In genomic region chr4:114533894-114534754, GRCm38 (mm10) we compare ENCODE assay signal across 11 mouse cellular contexts.
A peak's percentile ranks its signal among the peaks of the same experiment; 100 is the strongest.
DNase-seq lines count a peak whose midpoint lies in the region; ATAC-seq and TF ChIP-seq lines count a peak whose summit lies in the region.
"Had no signal": no experiment of that assay in that cellular context is flagged by ENCODE, and none has a peak within 500 bp of the region (broad histone marks: within the 10 kb centered on the region; RNA-seq: fewer than 3 reads in every experiment).

No protein-coding gene starts in this region.

- H3K4me3 ChIP-seq in midbrain, postnatal 0 days (ENCODE audit: low read depth, low read length) = no peak overlapping the region
- no peak overlapping the region for H3K4me3 ChIP-seq in midbrain, embryonic 15.5 days
- H3K4me3 ChIP-seq in brown adipose tissue, adult 24 weeks (ENCODE audit: insufficient read depth, low read depth, low read length) = no peak overlapping the region
- no peak overlapping the region for H3K4me3 ChIP-seq in heart, embryonic 14.5 days (ENCODE audit: control insufficient read depth in 1 of 2, insufficient read depth in 1 of 2, low read depth in 1 of 2, low read length in 2 of 2)
- H3K4me3 ChIP-seq: myocyte had no signal

- 88% methylated on average over 4 of the region's 4 CpGs for WGBS in midbrain, postnatal 0 days
- WGBS in midbrain, embryonic 15.5 days = 82% methylated on average over 4 of the region's 4 CpGs
- 62% methylated on average over 4 of the region's 4 CpGs for WGBS in heart, embryonic 14.5 days

- H3K27me3 ChIP-seq in midbrain, postnatal 0 days (ENCODE audit: insufficient read depth, low read length) = no peaks in the 10 kb centered on the region
- H3K27me3 ChIP-seq in midbrain, embryonic 15.5 days (replicated peaks) = no peaks in the 10 kb centered on the region
- peaks cover 4% of the 10 kb centered on the region; the same call in 1 of the 2 replicates for H3K27me3 ChIP-seq in heart, embryonic 14.5 days (ENCODE audit: control insufficient read depth, insufficient read depth, low read length)

- H3K36me3 ChIP-seq in midbrain, postnatal 0 days (ENCODE audit: insufficient read depth, low read length) = no peaks in the 10 kb centered on the region
- no peaks in the 10 kb centered on the region for H3K36me3 ChIP-seq in midbrain, embryonic 15.5 days (replicated peaks)
- H3K36me3 ChIP-seq in heart, embryonic 14.5 days (ENCODE audit: control insufficient read depth, insufficient read depth, low read length) = no peaks in the 10 kb centered on the region

- H3K4me1 ChIP-seq in midbrain, postnatal 0 days (ENCODE audit: insufficient read depth, low read length) = no peaks in the 10 kb centered on the region
- H3K4me1 ChIP-seq in midbrain, embryonic 15.5 days = no peaks in the 10 kb centered on the region
- H3K4me1 ChIP-seq in brown adipose tissue, adult 24 weeks (ENCODE audit: control insufficient read depth, insufficient read depth, insufficient read length, low read length) = peaks cover 9% of the 10 kb centered on the region; the same call in 1 of the 2 replicates
- peaks cover 2 to 9% of the 10 kb centered on the region in 2 experiments for H3K4me1 ChIP-seq in heart, embryonic 14.5 days (ENCODE audit: control insufficient read depth in 2 of 2, insufficient read depth in 2 of 2, low read length in 2 of 2)

- H3K9ac ChIP-seq in midbrain, postnatal 0 days (replicated peaks; ENCODE audit: low read length, poor library complexity, severe bottlenecking) = no peak overlapping the region
- H3K9ac ChIP-seq in midbrain, embryonic 15.5 days = no peak overlapping the region
- no peak overlapping the region for H3K9ac ChIP-seq in heart, embryonic 14.5 days (ENCODE audit: low read length)
- H3K9ac ChIP-seq: liver, embryonic 14.5 days had no signal

- H3K9me3 ChIP-seq in midbrain, postnatal 0 days (ENCODE audit: low read length) = no peaks in the 10 kb centered on the region
- H3K9me3 ChIP-seq in midbrain, embryonic 15.5 days = no peaks in the 10 kb centered on the region
- no peaks in the 10 kb centered on the region for H3K9me3 ChIP-seq in heart, embryonic 14.5 days (ENCODE audit: control insufficient read depth, low read length)

- no peak for ATAC-seq in midbrain, postnatal 0 days (ENCODE audit: low FRiP score)
- no peak for ATAC-seq in midbrain, embryonic 15.5 days (replicated peaks)
- peak; percentile 23; the same call in 1 of the 2 replicates for ATAC-seq in heart, embryonic 14.5 days (ENCODE audit: insufficient number of reproducible peaks, insufficient read depth, low FRiP score, low read depth)

- no peak overlapping the region for H3K27ac ChIP-seq in midbrain, postnatal 0 days (ENCODE audit: low read depth, low read length)
- no peak overlapping the region for H3K27ac ChIP-seq in midbrain, embryonic 15.5 days
- H3K27ac ChIP-seq in brown adipose tissue, adult 24 weeks (replicated peaks; ENCODE audit: low read depth, low read length) = peak overlapping the region; percentile 85
- H3K27ac ChIP-seq in heart, embryonic 14.5 days (replicated peaks in 1 of 2; ENCODE audit: control insufficient read depth in 1 of 2, insufficient read depth in 1 of 2, low read depth in 2 of 2, low read length in 2 of 2) = no peak overlapping the region
- H3K27ac ChIP-seq: liver, embryonic 14.5 days had no signal

- peak; percentile 27 for DNase-seq in midbrain, postnatal 0 days (ENCODE audit: low spot score)
- peak; percentile 62 for DNase-seq in lung, postnatal 25 days (ENCODE audit: low spot score)
- no peak for DNase-seq in retina, postnatal 1 day
- DNase-seq in layer of hippocampus, postnatal 25 days (ENCODE audit: extremely low spot score in 1 of 2, low spot score in 1 of 2) = no peak
- DNase-seq: cerebellum, adult 18-20 months; kidney, adult 18-20 months had no signal

- no peak for TF ChIP-seq CTCF in midbrain, postnatal 0 days (IDR thresholded peaks at IDR 0.05)

- no peak overlapping the region for H3K4me2 ChIP-seq in midbrain, postnatal 0 days (ENCODE audit: low read depth, low read length, poor library complexity, severe bottlenecking)
- H3K4me2 ChIP-seq in midbrain, embryonic 15.5 days = no peak overlapping the region
- H3K4me2 ChIP-seq in heart, embryonic 14.5 days (ENCODE audit: low read length) = no peak overlapping the region

Comparison
In these comparisons a context has a peak if more than half of its experiments do, and no peak if none do; other contexts are left out.
1. DNase-seq: peak in midbrain, postnatal 0 days (single experiment) and lung, postnatal 25 days (single experiment); none in retina, postnatal 1 day (single experiment) and layer of hippocampus, postnatal 25 days (0 of 2).